Mouse (Mus musculus): ENCODE results near the gene C130032M10Rik. TPM values are rescaled to one million over a fixed set of nuclear protein-coding genes. Genes with fewer than 3 reads are reported as not detected.

Gene C130032M10Rik
- polyA plus RNA-seq, 1 experiment from 2014 or later = not detected

DNA sequence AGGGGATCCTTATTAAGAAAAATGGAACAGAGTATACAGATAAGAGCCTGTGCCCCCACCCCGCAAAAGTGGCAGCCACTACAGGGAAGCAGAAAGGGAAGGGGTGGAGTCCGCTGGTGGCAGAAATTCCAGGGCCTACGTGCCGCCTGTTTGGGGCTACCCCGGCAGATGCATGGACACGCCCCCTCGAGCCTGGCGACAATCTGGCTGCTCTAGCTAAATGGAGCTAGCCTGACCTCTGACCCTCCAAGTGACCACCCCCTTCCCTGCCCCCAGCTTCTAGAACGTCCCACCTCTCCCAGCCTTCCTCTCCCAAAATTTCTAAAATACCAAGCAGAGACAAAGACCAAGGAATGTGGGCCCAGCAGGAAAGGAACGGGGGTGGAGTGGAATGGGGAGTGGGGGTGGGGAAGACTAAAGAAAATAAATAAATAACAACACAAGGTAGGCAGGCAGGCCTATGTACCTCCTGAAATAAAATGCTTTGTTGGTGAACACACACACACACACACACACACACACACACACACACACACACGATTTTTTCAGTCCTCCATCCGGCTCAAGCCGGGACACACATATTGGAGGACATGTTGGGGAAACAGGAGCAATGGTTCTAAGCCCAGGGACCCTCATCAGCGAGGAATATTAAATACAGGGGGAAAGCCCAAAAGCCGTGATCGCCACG, 12.6 kb downstream of the C130032M10Rik start:
- Histone ChIP-seq H3K36me3 (ENCODE audit: control insufficient read depth, insufficient read depth, low read length) (no peaks in the 10 kb centered on the region), H3K4me1 (replicated peaks; ENCODE audit: control insufficient read depth, insufficient read depth) (no peaks in the 10 kb centered on the region), H3K4me3 (ENCODE audit: low read depth, low read length) (no peak overlapping the region), H3K27ac (replicated peaks) (no peak overlapping the region), H3K9me3 (ENCODE audit: control insufficient read depth, low read length) (no peaks in the 10 kb centered on the region), H3K4me2 (replicated peaks; ENCODE audit: low read depth) (peak overlapping the region; percentile 23; the same call in 1 of the 2 replicates), H3K27me3 (ENCODE audit: control insufficient read depth, insufficient read depth, low read length) (no peaks in the 10 kb centered on the region), H3K9ac (ENCODE audit: low read length) (no peak overlapping the region)
- peak; percentile 53 for DNase-seq (ENCODE audit: low spot score)
- 22% methylated on average over 17 of the region's 17 CpGs for WGBS
- no peak for TF ChIP-seq EP300 (optimal IDR thresholded peaks at IDR 0.05)
- TF ChIP-seq CTCF (IDR thresholded peaks at IDR 0.05; ENCODE audit: low read depth) = no peak
- ATAC-seq (ENCODE audit: low FRiP score, low TSS enrichment) = 0 out of 2 replicates have a peak, but pooled peaks have one; percentile 27

DNA sequence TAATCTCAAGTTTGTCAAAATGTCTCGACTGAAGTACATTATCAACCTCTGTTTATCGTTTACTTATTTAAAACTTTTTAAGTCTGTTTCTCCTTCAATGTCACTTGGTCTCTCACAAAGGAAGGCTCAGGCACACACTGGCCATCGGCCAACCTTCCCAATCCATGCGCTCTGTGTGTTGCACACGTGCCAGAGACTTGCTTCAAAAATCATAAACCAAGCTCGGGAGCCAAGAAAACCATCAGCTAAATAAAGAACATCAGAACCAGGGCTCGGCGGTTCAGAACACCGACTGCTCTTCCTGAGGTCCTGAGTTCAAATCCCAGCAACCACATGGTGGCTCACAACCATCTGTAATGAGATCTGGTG, 13.2 kb downstream of the C130032M10Rik start:
- no peaks in the 10 kb centered on the region for H3K9me3 ChIP-seq (ENCODE audit: control insufficient read depth, low read length)
- H3K27ac ChIP-seq (replicated peaks) = no peak overlapping the region
- 31% methylated on average over 9 of the region's 9 CpGs for WGBS
- DNase-seq (ENCODE audit: low spot score) (peak; percentile 36), ATAC-seq (ENCODE audit: low FRiP score, low TSS enrichment) (no peak)
- TF ChIP-seq CTCF (IDR thresholded peaks at IDR 0.05; ENCODE audit: low read depth) (no peak), EP300 (optimal IDR thresholded peaks at IDR 0.05) (no peak)
- no peak overlapping the region for H3K4me2 ChIP-seq (replicated peaks; ENCODE audit: low read depth)
- no peaks in the 10 kb centered on the region for H3K27me3 ChIP-seq (ENCODE audit: control insufficient read depth, insufficient read depth, low read length)
- no peaks in the 10 kb centered on the region for H3K4me1 ChIP-seq (replicated peaks; ENCODE audit: control insufficient read depth, insufficient read depth)
- no peaks in the 10 kb centered on the region for H3K36me3 ChIP-seq (ENCODE audit: control insufficient read depth, insufficient read depth, low read length)
- no peak overlapping the region for H3K9ac ChIP-seq (ENCODE audit: low read length)
- no peak overlapping the region for H3K4me3 ChIP-seq (ENCODE audit: low read depth, low read length)

DNA sequence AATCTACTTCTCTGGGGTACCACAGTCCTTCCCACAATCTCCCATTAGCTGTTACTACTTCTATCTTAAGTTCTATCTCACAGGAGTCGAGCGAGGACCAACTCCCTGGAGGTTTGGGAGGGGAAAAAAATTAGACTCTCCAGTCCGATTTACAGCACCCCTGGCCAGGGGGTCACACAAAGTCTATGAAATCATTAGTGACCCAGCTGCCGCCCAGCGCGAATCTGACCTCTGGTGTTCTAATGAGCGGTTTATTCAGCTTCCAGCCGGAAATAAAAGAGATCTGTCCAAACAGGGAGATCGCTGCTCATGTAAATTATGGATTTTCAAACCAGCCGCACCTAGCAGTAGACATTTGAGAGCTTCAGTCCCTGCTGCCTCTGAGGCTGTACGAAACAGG, 15.8 kb downstream of the C130032M10Rik start:
- Histone ChIP-seq H3K36me3 (ENCODE audit: control insufficient read depth, insufficient read depth, low read length) (no peaks in the 10 kb centered on the region), H3K4me2 (replicated peaks; ENCODE audit: low read depth) (no peak overlapping the region), H3K27ac (replicated peaks) (no peak overlapping the region), H3K27me3 (ENCODE audit: control insufficient read depth, insufficient read depth, low read length) (no peaks in the 10 kb centered on the region), H3K4me1 (replicated peaks; ENCODE audit: control insufficient read depth, insufficient read depth) (no peaks in the 10 kb centered on the region), H3K4me3 (ENCODE audit: low read depth, low read length) (no peak overlapping the region), H3K9me3 (ENCODE audit: control insufficient read depth, low read length) (no peaks in the 10 kb centered on the region), H3K9ac (ENCODE audit: low read length) (no peak overlapping the region)
- 29% methylated on average over 11 of the region's 11 CpGs for WGBS
- DNase-seq (ENCODE audit: low spot score) = no peak
- no peak for ATAC-seq (ENCODE audit: low FRiP score, low TSS enrichment)
- no peak for TF ChIP-seq CTCF (IDR thresholded peaks at IDR 0.05; ENCODE audit: low read depth)
- no peak for TF ChIP-seq EP300 (optimal IDR thresholded peaks at IDR 0.05)

DNA sequence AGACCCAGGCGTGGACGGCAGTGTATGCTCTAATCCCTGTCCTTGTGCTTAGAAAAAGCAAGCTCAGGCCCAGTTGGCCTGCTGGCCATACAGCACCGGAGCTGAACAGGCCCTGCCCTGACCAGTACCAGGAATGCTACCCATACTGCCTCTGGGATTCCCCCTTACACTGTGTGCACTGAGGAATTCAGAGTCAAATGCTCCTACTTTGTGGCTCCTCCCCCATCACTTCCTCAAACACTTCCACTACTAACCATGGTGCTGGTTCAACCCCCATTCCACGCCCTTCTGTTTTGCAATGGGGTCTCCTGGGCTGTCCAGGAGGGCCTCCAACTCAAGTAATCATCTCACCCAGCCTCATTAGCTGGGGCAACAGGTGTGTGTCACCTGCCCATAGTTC, 18.4 kb downstream of the C130032M10Rik start:
- no peak overlapping the region for H3K27ac ChIP-seq (replicated peaks)
- no peaks in the 10 kb centered on the region for H3K4me1 ChIP-seq (replicated peaks; ENCODE audit: control insufficient read depth, insufficient read depth)
- H3K9me3 ChIP-seq (ENCODE audit: control insufficient read depth, low read length) = no peaks in the 10 kb centered on the region
- H3K4me3 ChIP-seq (ENCODE audit: low read depth, low read length) = no peak overlapping the region
- no peak for TF ChIP-seq EP300 (optimal IDR thresholded peaks at IDR 0.05)
- ATAC-seq (ENCODE audit: low FRiP score, low TSS enrichment) = peak; percentile 38; the same call in 1 of the 2 replicates
- no peak overlapping the region for H3K4me2 ChIP-seq (replicated peaks; ENCODE audit: low read depth)
- 63% methylated on average over 4 of the region's 4 CpGs for WGBS
- no peak for DNase-seq (ENCODE audit: low spot score)
- H3K36me3 ChIP-seq (ENCODE audit: control insufficient read depth, insufficient read depth, low read length) = no peaks in the 10 kb centered on the region
- H3K9ac ChIP-seq (ENCODE audit: low read length) = no peak overlapping the region
- no peaks in the 10 kb centered on the region for H3K27me3 ChIP-seq (ENCODE audit: control insufficient read depth, insufficient read depth, low read length)

DNA sequence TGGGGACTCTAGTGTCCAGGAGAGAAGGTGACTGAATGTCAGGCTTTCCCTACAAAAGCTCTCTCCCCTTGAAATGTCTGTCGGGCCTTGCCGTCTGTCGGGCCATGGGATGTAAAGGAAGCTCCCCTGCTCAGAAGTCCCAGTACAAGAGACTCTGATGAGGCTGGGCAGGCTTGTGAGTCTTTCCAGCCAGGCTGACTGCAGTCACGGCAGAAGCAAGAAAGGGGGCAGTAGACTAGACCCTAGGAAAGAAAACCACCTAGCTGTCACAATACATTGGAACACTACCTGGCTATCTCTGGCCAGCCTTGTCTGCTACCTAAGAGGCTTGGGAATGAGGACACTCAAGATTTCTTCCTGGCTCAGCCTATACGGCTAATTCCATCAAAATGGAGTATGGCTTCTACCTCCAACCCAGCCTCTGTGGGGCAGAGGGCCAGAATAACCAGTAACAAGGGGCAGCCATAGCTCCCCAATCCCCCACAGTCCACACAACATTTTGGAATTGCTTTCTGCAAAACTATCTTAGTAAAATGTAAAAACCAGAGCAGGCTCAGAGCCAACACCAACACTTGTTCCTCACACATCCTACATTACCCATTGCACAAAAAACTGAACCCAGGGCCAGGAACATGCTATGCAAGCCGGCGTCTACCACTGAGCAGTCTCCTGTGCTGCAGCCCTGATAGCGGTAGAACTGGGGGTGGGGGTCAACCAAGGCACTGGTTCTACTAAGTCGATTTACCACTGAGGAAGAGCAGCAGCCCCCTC, 19.4 kb downstream of the C130032M10Rik start:
- DNase-seq (ENCODE audit: low spot score) (no peak), ATAC-seq (ENCODE audit: low FRiP score, low TSS enrichment) (no peak)
- Histone ChIP-seq H3K9me3 (ENCODE audit: control insufficient read depth, low read length) (no peaks in the 10 kb centered on the region), H3K36me3 (ENCODE audit: control insufficient read depth, insufficient read depth, low read length) (no peaks in the 10 kb centered on the region), H3K9ac (ENCODE audit: low read length) (no peak overlapping the region), H3K4me3 (ENCODE audit: low read depth, low read length) (no peak overlapping the region), H3K4me2 (replicated peaks; ENCODE audit: low read depth) (no peak overlapping the region), H3K27me3 (ENCODE audit: control insufficient read depth, insufficient read depth, low read length) (no peaks in the 10 kb centered on the region), H3K4me1 (replicated peaks; ENCODE audit: control insufficient read depth, insufficient read depth) (no peaks in the 10 kb centered on the region), H3K27ac (replicated peaks) (no peak overlapping the region)
- 84% methylated on average over 9 of the region's 9 CpGs for WGBS
- TF ChIP-seq EP300 (optimal IDR thresholded peaks at IDR 0.05) = no peak
- TF ChIP-seq CTCF (IDR thresholded peaks at IDR 0.05; ENCODE audit: low read depth) = no peak

DNA sequence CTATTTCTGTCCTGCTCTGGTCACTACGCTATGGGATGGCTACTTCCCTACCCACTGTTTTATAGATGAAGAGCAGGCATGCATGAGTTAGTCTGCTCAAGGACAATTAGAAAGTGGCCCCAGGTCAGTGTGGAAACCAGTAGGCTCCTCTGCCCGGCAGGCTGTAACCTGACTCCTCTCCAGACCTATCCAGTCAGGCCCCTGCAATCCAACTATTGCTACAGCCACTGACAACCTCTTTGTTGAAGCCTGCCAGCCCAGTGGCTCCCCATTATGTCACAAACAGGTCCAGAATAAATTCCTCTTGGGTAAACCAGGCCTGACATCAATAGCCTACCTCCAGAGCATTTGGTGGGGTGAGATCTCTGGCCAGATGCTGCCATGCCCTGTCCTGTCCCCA, 21.1 kb downstream of the C130032M10Rik start:
- H3K4me3 ChIP-seq (ENCODE audit: low read depth, low read length) = no peak overlapping the region
- H3K4me1 ChIP-seq (replicated peaks; ENCODE audit: control insufficient read depth, insufficient read depth) = no peaks in the 10 kb centered on the region; the same call in 1 of the 2 replicates
- H3K9ac ChIP-seq (ENCODE audit: low read length) = no peak overlapping the region
- TF ChIP-seq CTCF (IDR thresholded peaks at IDR 0.05; ENCODE audit: low read depth) = no peak
- TF ChIP-seq EP300 (optimal IDR thresholded peaks at IDR 0.05) = no peak
- ATAC-seq (ENCODE audit: low FRiP score, low TSS enrichment) (no peak), DNase-seq (ENCODE audit: low spot score) (no peak)
- no peaks in the 10 kb centered on the region for H3K27me3 ChIP-seq (ENCODE audit: control insufficient read depth, insufficient read depth, low read length)
- H3K9me3 ChIP-seq (ENCODE audit: control insufficient read depth, low read length) = no peaks in the 10 kb centered on the region
- WGBS = 63% methylated on average over 2 of the region's 2 CpGs
- no peak overlapping the region for H3K27ac ChIP-seq (replicated peaks)
- no peak overlapping the region for H3K4me2 ChIP-seq (replicated peaks; ENCODE audit: low read depth)
- H3K36me3 ChIP-seq (ENCODE audit: control insufficient read depth, insufficient read depth, low read length) = no peaks in the 10 kb centered on the region

Data from stomach, postnatal 0 days (tissue).